Mouse (Mus musculus) granulocyte monocyte progenitor cell, adult 5-6 weeks (primary cell): Measurements from ENCODE around the gene Npas4. TPM values are rescaled to one million over a fixed set of nuclear protein-coding genes. Genes with fewer than 3 reads are reported as not detected.
"Not testable (repeated sequence)": the region's sequence is repeated elsewhere in the genome, so short reads cannot be mapped to it uniquely, and the experiment has no call there.

ENCODE experiments used
- ATAC-seq: replicated peaks from 2 replicates; pipeline ENCODE4 v1.8.0; 2016; ENCODE audit warnings: mild to moderate bottlenecking, moderate TSS enrichment, inconsistent platforms; ENCODE audit not compliant: poor library complexity, severe bottlenecking
- total RNA-seq, 2 experiments: library from RNA; stranded (forward) in 1 of 2; stranded (reverse) in 1 of 2; fragments of 200-712, 200-1000 nt in 1 of 2; fragments of >200 nt in 1 of 2; fragmentation: Nextera tagmentation in 1 of 2; gene quantifications; 2 replicates each; pipeline ENCODE4 v1.2.3; 2014 to 2017

The Npas4 gene
- total RNA-seq (2014; fragmentation: Nextera tagmentation) (not detected in 2 replicates), total RNA-seq (2017) (not detected in 2 replicates)

DNA sequence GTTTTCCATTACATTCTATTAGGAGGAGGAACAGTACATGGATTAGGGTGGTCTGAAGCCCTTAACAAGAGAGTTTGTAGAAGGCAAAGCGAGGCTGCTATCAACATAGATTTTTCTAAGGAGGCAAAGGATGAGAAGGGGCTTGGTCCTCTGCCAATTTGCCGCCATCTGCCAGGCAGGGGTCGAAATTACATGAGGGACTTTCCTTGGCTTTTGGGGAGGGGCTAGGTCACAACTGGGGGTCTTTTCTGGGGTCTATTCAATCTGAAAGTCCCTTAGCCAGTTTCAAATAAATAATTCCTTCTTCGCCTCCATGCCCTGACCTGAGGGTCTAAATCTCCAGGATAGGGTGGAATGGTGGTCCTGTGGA is at the start of gene Npas4:
TSS of gene Npas4 (minus strand) at position 61 of the 370 bp plus-strand sequence.
- no peak for ATAC-seq

DNA sequence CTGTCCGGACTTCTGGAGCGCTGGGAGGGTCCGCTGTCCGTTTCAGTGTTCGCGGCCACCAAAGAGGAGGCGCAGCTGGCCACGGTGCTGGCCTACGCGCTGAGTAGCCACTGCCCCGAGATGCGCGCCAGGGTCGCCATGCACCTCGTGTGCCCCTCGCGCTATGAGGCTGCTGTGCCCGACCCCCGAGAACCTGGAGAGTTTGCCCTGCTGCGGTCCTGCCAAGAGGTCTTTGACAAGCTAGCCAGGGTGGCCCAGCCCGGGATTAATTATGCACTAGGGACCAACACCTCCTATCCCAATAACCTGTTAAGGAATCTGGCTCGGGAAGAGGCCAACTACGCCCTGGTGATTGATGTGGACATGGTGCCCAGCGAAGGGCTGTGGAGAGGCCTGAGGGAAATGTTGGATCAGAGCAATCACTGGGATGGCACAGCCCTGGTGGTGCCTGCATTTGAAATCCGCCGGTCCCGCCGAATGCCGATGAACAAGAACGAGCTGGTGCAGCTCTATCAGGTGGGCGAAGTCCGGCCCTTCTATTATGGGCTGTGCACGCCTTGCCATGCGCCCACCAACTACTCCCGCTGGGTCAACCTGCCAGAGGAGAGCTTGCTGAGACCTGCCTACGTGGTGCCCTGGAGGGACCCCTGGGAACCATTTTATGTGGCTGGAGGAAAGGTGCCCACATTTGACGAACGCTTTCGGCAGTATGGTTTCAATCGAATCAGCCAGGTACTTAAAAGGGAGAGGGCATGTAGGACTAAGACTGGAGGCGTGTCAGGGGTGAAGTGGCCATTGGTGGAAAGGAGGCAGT is 49.4 kb upstream of the Npas4 start:
- no peak for ATAC-seq

DNA sequence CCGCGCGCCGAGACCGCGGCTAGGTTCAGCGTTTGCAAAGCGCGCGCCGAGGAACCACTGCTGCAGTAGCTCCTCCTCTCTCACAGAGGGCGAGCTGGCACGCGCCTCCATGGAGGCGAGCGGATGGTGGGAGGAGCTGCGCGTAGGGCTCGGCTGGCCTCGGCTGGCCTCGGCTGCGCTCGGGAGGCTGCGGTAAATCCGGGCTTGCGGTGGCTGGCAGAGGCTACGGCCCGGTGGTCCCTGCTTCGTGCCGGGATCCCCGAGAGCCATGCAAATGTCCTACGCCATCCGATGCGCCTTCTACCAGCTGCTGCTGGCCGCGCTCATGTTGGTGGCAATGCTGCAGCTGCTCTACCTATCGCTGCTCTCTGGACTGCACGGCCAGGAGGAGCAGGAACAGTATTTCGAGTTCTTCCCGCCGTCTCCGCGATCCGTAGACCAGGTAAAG is 48.6 kb upstream of the Npas4 start, which contains the start of the genes B4gat1 and AC124502.3:
TSS of gene B4gat1 (plus strand) at position 118 of the 448 bp plus-strand sequence.
TSS of gene AC124502.3 (plus strand) at position 183 of the 448 bp plus-strand sequence.
- peak; percentile 81 for ATAC-seq

DNA sequence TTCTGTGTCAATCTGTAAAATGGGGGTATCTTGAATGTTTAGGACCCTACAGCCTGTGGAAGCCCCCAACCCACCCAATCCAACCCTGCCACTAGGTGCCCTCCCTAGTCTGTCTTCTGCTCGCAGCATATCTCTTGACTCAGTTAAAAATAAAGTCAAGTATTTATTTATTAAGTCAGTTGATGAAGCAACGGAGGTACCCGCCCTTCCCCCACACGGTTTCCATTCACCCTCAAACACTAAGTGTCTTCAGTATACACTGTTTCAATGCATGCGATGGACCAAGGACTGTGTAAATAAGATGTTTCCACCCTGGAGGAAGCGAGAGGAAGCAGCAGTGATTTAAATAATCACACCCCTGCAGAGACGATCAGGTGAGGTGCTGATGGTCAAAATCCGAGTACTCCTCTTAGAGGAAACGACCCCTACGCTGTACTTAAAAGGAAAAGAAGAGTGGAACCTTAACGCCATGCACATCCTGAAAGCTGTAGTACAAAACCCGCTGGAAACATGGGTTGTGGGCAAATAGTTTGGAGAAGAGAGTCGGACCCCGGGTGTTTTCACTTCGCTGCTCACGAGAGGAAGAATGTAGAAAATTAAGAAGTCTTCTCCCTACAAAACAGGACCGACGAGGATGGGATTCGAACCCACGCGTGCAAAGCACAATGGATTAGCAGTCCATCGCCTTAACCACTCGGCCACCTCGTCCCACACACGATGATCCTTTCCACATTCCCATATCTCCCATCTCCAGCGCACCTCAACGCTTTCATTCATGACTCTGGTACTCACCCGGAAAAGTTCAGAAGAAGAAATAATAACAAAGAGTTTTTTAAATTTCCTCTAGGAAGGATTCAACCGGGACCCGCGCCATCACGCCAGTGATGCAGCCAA is 47.8 kb upstream of the Npas4 start:
- ATAC-seq, result no peak

DNA sequence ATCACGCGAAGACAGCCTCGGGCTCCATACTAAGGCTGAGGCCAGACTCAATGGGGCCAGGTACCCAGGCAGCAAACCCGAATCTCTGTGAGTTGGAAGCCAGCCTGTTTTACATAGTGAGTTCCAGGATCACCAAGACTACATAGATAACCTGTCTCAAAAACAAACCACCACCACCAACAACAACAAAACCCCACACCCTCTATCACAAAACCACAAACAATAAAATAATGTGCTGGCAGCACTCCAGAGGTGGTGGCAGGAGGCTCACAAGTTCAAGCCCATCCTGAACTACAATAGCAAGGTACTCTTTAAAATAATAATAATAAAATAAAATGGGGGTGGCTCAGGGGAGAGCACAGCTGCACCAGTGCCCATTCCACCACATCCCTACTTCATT is 46.5 kb upstream of the Npas4 start:
- ATAC-seq, result no peak

DNA sequence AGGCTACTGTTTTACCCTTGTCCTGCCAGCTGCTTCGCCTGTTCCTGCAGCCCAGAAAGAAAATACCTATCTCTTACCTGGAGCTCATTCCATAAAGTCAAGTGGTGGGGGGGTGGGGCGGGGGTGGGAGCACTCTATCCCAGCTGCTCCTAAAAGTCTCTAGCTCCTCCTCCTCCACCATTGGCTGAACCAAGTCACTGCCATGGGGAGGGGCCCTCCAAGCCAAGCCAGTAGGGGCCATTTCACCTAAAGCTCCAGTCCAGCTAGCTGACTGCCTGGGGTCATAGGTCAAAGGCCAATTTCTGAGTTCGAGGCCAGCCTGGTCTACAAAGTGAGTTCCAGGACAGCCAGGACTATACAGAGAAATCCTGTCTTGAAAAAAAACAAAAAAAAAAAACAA is 42.6 kb upstream of the Npas4 start:
- ATAC-seq, result no peak

DNA sequence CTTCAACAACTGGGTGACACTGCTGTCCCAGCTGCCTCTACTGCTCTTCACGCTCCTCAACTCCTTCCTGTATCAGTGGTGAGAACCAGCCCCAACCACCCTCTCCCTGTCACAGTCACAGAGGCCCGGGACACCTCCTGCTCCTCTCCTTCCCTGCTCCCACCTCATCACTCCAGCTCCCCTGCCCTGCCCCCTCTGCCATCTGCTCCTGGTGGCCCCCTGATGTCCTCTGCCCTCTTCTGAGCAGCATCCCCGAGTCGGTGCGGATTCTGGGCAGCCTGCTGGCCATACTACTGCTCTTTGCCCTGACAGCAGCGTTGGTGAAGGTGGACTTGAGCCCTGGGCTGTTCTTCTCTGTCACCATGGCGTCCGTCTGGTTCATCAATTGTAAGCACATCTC is 36.0 kb upstream of the Npas4 start:
- ATAC-seq, result no peak

DNA sequence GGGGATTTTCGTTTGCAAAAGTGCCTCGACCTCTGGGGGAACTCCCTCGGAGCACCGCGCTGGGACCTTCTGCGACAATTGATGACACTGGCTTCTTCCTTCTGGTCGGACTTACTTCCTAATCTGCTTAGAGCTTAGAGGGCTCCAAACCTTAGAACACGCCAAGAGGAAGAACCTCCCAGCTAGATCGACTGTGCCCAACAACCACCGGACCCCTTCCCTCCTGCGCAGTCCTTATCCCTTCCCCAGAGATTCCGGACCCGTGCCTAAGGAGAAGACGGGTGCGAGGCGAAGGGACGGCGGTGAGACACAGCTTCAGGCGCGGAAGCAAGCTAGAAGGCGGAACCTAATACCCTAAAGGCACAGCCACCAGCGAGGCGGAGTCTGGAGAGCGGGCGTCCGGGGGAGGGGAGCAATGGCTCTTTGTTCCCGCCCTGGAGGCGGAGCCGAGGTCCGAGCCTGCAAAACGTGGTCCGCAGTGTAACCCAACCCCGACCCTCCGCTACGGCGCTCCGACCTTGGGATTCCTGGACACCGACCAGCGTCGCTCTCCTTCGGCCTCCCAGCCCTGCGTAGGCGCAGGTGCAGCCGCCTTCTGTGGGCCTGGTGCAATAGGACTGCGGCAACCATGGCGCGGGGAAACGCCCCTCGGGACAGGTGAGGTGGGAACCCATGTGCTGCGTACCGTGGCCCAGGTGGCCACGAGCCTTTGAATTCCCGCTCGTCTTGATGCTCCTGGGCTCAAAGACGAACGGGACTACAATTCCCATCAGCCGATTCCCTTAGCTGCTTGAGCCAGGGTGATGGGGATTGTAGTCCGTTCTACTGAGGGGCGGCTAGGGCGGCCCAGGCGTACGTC is 33.7 kb upstream of the Npas4 start, which contains the start of gene Slc29a2:
TSS of gene Slc29a2 (plus strand) at position 240 of the 859 bp plus-strand sequence.
- ATAC-seq, result peak; percentile 96

DNA sequence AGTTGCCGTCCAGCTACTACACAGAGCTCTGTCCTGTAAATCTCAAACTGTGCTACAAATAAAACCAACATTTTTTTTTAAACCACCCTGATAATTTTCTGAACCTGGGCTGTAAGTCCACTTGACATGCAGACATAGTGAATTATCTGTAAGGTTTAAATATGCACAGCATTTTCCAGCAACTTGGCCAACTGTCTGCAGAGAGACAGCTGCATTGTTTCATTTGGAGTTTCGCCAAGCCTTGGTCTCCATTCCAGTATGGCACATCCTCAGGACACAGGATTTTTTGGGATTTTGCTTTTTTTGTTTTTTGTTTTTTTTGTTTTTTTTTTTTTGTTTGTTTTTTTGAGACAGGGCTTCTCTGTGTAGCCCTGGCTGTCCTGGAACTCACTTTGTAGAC is 31.3 kb upstream of the Npas4 start:
- ATAC-seq, result no peak

DNA sequence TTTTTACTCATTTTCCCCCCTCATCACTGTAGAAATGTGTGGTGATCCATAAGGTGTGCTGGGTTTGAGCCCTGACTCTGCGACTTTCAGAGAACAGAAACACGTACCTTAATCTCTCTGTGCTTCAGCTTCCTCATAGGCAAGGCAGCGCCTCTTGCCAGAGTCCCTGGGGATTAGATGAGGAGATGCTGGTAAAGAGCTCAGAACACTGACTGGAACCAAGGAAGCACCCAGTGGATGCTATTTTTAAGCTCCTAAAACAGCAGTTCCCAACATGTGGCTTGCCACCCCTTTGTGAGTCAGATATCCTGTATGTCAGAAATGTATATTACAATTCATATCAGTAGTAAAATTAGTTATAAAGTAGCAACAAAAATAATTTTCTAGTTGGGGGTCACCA is 28.1 kb upstream of the Npas4 start:
- ATAC-seq, result no peak

DNA sequence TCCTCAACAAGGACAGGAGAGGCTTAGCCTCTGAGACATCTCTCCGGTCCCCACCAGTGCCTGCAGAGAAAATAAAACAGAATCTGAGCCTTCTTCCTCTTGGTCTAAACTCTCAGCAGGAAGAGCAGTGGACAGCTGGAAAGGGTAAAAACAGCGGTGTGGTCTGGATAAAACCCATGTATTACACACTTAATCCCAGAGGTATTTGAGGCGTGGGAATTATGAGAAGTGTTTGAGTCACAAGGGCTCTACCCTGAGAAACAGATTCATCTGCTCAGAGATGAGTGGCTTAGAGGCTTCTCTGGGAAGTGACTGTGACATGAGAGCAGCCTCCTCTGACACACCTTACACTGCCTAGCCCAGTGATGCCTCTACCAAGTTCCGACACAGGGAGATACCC is 27.5 kb upstream of the Npas4 start:
- no peak for ATAC-seq

DNA sequence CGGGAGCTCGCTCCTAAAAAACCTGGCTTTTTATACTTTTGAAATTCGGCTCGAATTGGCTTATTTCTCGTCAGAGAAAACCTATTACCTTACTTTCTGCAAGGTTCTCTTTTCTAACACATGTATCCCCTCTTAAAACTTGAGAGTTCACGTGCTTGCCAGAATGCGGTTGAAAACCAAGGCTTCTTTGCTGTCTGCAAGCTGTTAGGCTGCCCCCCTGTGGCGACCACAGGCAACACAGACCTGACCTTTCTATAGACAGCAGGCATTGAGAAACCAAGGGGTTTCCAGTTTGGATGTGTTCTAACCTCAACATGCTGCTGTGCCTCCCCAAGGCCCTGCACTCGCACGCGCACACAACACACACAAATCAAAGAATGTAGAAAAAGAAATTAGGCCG is 26.7 kb upstream of the Npas4 start:
- peak; percentile 84 for ATAC-seq

DNA sequence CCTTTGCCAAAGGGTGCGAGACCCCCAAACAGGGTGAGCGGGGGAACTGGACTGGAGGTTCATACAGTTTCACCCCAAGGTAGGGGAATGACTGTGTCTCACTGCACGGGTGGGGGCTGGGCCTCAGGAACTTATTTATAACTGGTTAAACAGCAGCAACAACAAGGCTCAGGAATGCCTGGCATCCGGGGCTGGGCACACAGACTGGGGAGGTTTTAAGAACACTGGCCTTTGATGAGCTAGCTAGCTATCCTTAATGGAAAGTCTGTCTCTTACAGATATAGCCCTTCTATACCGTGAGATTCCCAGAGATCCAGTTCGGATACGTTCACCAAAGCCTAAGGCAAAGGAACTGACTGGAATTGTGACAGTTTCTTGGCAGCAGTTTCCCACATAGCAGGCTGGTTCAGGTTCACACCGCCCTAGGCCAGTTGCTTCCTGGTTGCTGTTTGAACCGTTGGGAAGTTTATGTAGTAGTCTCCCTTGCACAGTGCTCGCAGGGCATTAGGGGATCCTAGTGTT is 26.2 kb upstream of the Npas4 start:
- no peak for ATAC-seq

DNA sequence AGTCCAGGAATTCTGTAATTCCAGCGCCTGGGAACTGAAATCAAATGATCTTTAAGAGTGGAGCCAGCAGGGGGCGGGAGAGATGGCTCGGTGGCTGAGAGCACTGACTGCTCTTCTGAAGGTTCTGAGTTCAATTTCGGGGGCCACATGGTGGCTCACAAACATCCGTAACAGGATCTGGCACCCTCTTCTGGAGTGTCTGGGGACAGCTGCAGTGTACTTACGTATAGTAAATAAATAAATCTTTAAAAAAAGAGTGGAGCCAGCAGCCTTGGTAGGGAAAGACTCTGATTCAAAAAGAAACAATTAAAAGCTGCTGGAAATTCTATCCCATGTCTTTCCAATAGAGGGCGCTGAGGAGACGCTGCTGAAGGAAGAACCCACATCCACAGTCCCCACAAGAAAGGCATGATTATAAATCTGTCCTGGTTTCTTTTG is 24.9 kb upstream of the Npas4 start:
- no peak for ATAC-seq

DNA sequence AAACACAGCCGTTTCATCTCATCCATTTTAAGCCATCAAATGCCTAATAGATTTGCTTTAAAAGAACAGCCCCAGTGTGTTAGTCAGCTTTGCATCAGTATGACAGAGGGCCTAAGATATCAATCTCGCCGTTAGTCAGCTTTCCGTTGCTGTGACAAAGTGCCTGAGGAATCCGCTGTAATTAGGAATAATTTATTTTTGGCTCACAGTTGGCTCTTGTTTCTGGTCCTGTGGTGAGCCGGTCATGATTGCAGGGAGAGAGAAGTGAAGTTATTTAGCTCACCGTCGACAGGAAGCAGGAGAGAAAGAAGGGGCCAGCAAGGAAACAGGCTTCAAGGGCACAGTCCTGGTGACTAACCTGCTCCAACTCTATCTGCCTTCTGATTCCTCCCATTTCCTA is 23.0 kb upstream of the Npas4 start:
- no peak for ATAC-seq

DNA sequence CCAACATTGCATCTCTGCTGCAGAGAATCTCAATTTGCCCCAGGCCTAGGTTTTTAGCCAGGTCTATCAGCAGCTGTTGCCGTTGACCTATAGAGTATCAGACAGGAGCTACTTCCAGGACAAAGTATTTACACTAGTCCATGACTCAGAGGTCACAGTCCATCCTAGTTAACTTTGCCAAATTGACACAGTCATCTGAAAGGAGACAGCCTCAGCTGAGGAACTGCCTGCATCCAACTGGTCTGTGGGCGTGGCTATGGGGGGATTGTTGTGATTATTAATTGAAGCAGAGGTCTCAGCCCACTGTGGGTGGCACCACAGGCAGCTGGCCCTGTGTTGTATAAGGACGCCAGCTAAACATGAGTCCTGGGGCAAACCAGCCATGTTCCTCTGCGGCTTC is 14.8 kb upstream of the Npas4 start:
- ATAC-seq, result no peak

DNA sequence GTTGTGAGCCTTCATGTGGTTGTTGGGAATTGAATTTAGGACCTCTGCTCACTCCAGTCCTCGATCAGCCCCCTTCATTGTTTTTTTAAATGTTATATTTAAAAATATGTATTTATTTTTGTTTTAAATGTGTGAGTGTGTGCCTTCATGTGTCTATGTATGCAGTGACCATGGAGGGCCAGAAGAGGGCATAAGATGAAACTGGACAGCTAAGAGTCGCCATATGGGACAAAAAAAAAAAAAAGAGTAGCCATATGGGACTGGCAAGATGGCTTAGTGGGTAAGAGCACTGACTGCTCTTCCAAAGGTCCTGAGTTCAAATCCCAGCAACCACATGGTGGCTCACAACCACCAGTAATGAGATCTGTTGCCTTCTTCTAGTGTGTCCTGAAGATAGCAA is 13.5 kb upstream of the Npas4 start:
- not testable (repeated sequence) for ATAC-seq

DNA sequence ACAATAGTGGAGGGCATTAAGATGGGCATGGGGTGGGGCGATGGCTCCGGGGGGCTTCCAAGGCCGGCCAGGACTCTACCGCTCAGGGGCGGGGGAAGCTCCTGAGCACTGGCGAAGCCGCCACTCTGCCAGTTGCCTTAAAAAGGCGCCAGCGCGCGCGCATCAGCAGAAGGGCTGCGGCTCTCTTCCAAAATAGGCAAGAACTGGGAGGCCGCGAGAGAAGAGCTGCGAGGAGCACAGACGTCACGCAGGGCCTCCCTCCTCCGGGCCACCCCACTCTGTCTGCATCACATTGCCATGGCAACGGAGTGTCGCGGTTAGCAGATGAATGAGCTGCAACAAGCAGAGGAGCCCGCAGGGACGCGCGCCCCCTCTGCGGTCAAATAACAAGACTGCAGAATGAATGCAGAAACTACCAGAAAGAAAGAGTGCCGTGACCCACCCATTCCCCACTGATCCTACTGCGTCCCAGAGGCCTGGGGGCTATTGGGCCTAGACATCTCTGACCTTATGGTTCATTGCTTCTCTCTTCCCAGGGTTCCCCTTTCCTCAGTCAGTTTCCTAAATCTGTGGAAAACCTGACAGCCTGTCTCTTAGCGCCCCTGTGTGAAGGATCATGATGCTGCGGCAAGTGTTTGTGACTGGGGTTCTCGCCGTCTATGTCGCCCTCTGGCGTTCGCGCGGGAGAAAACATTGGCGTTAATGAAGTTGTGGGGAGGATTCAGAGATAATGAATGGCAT is 11.7 kb upstream of the Npas4 start:
- peak; percentile 72 for ATAC-seq

DNA sequence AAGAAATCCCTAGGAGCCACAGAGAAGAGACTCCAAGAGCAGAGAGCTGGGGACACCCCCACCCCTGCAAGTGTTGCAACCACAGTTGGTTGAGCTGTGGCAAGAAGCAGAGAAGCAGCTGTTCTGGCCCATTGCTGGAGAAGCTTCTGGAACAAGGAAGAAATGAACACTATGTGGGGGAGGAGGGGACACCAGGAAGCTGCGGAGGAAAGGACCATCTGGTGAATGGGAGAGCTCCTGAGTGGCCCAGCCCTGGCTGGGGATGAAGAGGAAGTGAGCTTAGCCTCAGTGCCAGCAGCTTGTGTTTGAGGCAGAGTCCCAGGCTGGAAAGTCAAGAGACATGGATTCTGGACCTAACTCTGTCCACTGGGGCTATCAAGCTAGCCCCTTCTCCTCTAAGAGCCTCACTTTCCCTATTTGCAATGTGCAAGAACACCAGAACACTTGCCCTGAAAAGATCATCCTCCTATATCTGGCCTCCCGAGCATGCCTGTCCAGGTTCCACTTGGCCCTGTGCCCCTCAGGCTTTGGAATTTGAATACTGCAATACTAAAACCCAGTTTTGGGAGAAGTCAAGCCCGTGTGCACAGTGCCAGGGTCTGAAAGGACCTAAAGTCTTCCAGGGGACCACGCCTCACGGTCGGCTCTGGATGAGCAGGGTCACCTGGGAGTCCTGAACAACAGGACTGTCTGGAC is 9.5 kb upstream of the Npas4 start:
- ATAC-seq, result peak; percentile 59
